In the genomic region with DNA sequence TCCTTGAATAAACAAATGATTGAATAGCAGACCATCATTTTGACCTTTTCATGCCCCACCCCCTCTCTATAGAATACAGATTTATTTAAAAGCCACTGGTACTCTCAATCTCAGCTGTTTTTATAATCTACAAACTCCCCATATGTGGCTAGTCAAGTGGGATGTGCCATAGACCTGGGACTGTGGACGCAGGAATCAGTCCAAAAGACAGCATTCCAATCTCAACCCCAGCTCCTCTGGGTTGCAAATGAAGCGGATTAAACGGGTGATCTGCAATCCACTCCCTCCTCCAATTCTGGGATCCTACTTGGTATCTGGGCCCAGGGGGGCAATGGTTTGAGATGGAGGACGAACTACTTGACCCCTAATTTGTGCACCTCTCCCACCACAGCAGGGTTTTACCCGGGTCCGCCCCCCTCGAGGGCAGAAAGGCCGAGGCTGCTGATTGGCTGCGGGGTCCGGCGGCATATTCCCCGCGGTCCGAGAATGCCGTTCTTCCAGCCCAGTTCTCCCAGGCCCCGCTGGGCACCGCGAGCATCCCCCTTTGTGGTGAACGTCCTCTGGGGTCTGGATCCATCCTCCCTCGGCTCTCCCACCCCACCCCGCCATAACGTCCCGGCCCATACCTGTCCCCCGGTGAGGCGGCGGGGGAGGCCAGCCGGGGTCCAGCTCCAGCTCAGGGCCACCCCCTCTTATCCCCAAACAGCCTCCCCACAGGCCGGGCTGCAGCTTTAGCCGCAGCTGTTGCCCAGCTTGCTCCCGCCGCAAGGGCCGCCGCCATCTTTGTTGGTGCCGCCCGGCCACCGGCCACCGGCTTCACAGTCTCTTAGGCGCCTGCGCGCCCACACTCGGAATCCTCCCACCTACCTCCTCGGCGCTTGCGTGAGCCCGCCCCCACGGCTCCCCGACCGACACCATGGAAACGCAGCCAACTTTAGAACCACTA, we compare ENCODE assay signal across 8 mouse cellular contexts. TPM values are rescaled to one million over a fixed set of nuclear protein-coding genes. Genes with fewer than 3 reads are reported as not detected.
DNase-seq lines count a peak whose midpoint lies in the region; ATAC-seq lines count a peak whose summit lies in the region.

A gene (minus strand): TSS at position 856 of the 946 bp plus-strand sequence.

- peak within 1 kb of the TSS; percentile 75 for H3K4me3 ChIP-seq in forebrain, embryonic 11.5 days (ENCODE audit: low read depth, low read length)
- peak within 1 kb of the TSS; percentile 86 for H3K4me3 ChIP-seq in heart, embryonic 16.5 days (ENCODE audit: low read length)
- peak within 1 kb of the TSS; percentile 83 for H3K4me3 ChIP-seq in liver, embryonic 15.5 days (replicated peaks)
- H3K4me3 ChIP-seq in neural tube, embryonic 12.5 days = peak within 1 kb of the TSS; percentile 93

- H3K36me3 ChIP-seq in forebrain, embryonic 11.5 days (ENCODE audit: control insufficient read depth, insufficient read depth, low read length) = peaks cover 3% of the 10 kb centered on the region; the same call in 1 of the 2 replicates
- H3K36me3 ChIP-seq in heart, embryonic 16.5 days (ENCODE audit: control insufficient read depth, insufficient read depth) = peaks cover 19% of the 10 kb centered on the region
- H3K36me3 ChIP-seq in liver, embryonic 15.5 days (replicated peaks) = peaks cover 58% of the 10 kb centered on the region
- H3K36me3 ChIP-seq in neural tube, embryonic 12.5 days = peaks cover 47% of the 10 kb centered on the region

- no peaks in the 10 kb centered on the region for H3K27me3 ChIP-seq in forebrain, embryonic 11.5 days (ENCODE audit: control insufficient read depth, insufficient read depth, low read length)
- no peaks in the 10 kb centered on the region for H3K27me3 ChIP-seq in heart, embryonic 16.5 days (ENCODE audit: control insufficient read depth, insufficient read depth, low read length)
- H3K27me3 ChIP-seq in liver, embryonic 15.5 days = no peaks in the 10 kb centered on the region
- H3K27me3 ChIP-seq in neural tube, embryonic 12.5 days (replicated peaks) = no peaks in the 10 kb centered on the region

- no peaks in the 10 kb centered on the region for H3K9me3 ChIP-seq in forebrain, embryonic 11.5 days (ENCODE audit: control insufficient read depth, low read length)
- no peaks in the 10 kb centered on the region for H3K9me3 ChIP-seq in heart, embryonic 16.5 days (replicated peaks; ENCODE audit: control insufficient read depth, low read length)
- H3K9me3 ChIP-seq in liver, embryonic 15.5 days (replicated peaks) = no peaks in the 10 kb centered on the region
- no peaks in the 10 kb centered on the region for H3K9me3 ChIP-seq in neural tube, embryonic 12.5 days

- no peaks in the 10 kb centered on the region; the same call in 1 of the 2 replicates for H3K4me1 ChIP-seq in forebrain, embryonic 11.5 days (replicated peaks; ENCODE audit: control insufficient read depth, insufficient read depth, low read length)
- H3K4me1 ChIP-seq in heart, embryonic 16.5 days (ENCODE audit: control insufficient read depth, insufficient read depth, low read length) = peaks cover 16% of the 10 kb centered on the region; the same call in 1 of the 2 replicates
- H3K4me1 ChIP-seq in liver, embryonic 15.5 days (replicated peaks) = peaks cover 71% of the 10 kb centered on the region
- H3K4me1 ChIP-seq in neural tube, embryonic 12.5 days = peaks cover 16% of the 10 kb centered on the region

- H3K9ac ChIP-seq in forebrain, embryonic 11.5 days (ENCODE audit: low read length) = peak within 1 kb of the TSS; percentile 96
- H3K9ac ChIP-seq in heart, embryonic 16.5 days (ENCODE audit: low read length) = peak within 1 kb of the TSS; percentile 99
- H3K9ac ChIP-seq in liver, embryonic 15.5 days = peak within 1 kb of the TSS; percentile 88
- H3K9ac ChIP-seq in neural tube, embryonic 12.5 days = peak within 1 kb of the TSS; percentile 93

- peak; percentile 95 for ATAC-seq in forebrain, embryonic 11.5 days (replicated peaks; ENCODE audit: low FRiP score)
- peak; percentile 95 for ATAC-seq in heart, embryonic 16.5 days (replicated peaks; ENCODE audit: extremely low read depth, insufficient read depth, low FRiP score)
- peak; percentile 92 for ATAC-seq in liver, embryonic 15.5 days (ENCODE audit: insufficient read depth)
- peak; percentile 93 for ATAC-seq in neural tube, embryonic 12.5 days (ENCODE audit: low FRiP score, low read depth)

- H3K27ac ChIP-seq in forebrain, embryonic 11.5 days (ENCODE audit: low read depth, low read length) = peak within 1 kb of the TSS; percentile 90
- peak within 1 kb of the TSS; percentile 91 for H3K27ac ChIP-seq in heart, embryonic 16.5 days (ENCODE audit: low read length)
- H3K27ac ChIP-seq in liver, embryonic 15.5 days (replicated peaks) = peak within 1 kb of the TSS; percentile 86
- peak within 1 kb of the TSS; percentile 92 for H3K27ac ChIP-seq in neural tube, embryonic 12.5 days

- H3K4me2 ChIP-seq in forebrain, embryonic 11.5 days (ENCODE audit: low read depth, low read length, severe bottlenecking) = peak within 1 kb of the TSS; percentile 70
- peak within 1 kb of the TSS; percentile 75 for H3K4me2 ChIP-seq in heart, embryonic 16.5 days (ENCODE audit: low read depth, low read length)
- H3K4me2 ChIP-seq in liver, embryonic 15.5 days = peak within 1 kb of the TSS; percentile 77
- H3K4me2 ChIP-seq in neural tube, embryonic 12.5 days (replicated peaks) = peak within 1 kb of the TSS; percentile 63

- peak; percentile 85 to 88 for DNase-seq in CD8-positive naive resting alpha-beta T cell, adult 2 months (ENCODE audit: low read depth in 2 of 2, low spot score in 2 of 2)
- peak; percentile 84 for DNase-seq in c-Kit-positive CD71-negative TER-119-negative erythroid progenitor cells, embryonic 14.5 days (ENCODE audit: low read depth)
- DNase-seq in forebrain, embryonic 11.5 days (ENCODE audit: low spot score) = peak; percentile 95
- DNase-seq in kidney, postnatal 36 days = peak; percentile 96 to 97
- peak; percentile 90 for DNase-seq in telencephalon, adult 2 months (ENCODE audit: low read depth, low spot score)

- under 1% methylated on average over 49 of the region's 49 CpGs for WGBS in forebrain, embryonic 11.5 days
- 1% methylated on average over 49 of the region's 49 CpGs for WGBS in heart, embryonic 16.5 days
- 2% methylated on average over 49 of the region's 49 CpGs for WGBS in liver, embryonic 15.5 days (ENCODE audit: insufficient replicate concordance)
- WGBS in neural tube, embryonic 12.5 days = under 1% methylated on average over 49 of the region's 49 CpGs

RNA-seq across cellular contexts. Expression of the gene that starts here (rescaled TPM):
- 110 and 114 TPM in 2 replicates for polyA plus RNA-seq in forebrain, embryonic 11.5 days (2014; fragmentation: Nextera tagmentation; extraction: Ambion mirVana)
- 48.5 and 55.8 TPM in 2 replicates for polyA plus RNA-seq in heart, embryonic 16.5 days (2015; fragmentation: Nextera tagmentation; extraction: Ambion mirVana)
- polyA plus RNA-seq in liver, embryonic 15.5 days (2015; fragmentation: Nextera tagmentation; extraction: Ambion mirVana) = 24.9 and 28.5 TPM in 2 replicates
- polyA plus RNA-seq in neural tube, embryonic 12.5 days (2016; fragmentation: Nextera tagmentation; extraction: Ambion mirVana) = 103 and 111 TPM in 2 replicates

Comparison
In these comparisons a context has a peak if more than half of its experiments do, and no peak if none do; other contexts are left out.
1. Peak in every context shown above with its lines: DNase-seq, ATAC-seq, H3K4me3 ChIP-seq and H3K27ac ChIP-seq.